Mouse (Mus musculus): ENCODE results near the gene Hk3. TPM values are rescaled to one million over a fixed set of nuclear protein-coding genes. Genes with fewer than 3 reads are reported as not detected.

The Hk3 gene
- 4.6 TPM for total RNA-seq (2023)

GRCm38 (mm10) chr13:55021194-55021779 is at the start of gene Hk3:
TSS of gene Hk3 (minus strand) at chr13:55021385.

Other genes starting within 250 kb of the Hk3 start
- gene Eif4e1b, start 237.4 kb downstream of the Hk3 start, total RNA-seq (2023), result not detected
- gene Tspan17, start 232.0 kb downstream of the Hk3 start, total RNA-seq (2023), result 1.8 TPM
- 2.4 TPM for gene Unc5a, start 72.0 kb downstream of the Hk3 start, total RNA-seq (2023)
- gene Uimc1, start 78.9 kb upstream of the Hk3 start, total RNA-seq (2023), result 87.0 TPM
- gene Zfp346, start 83.9 kb upstream of the Hk3 start, total RNA-seq (2023), result 30.2 TPM
- not detected for gene Gm17617, start 112.2 kb upstream of the Hk3 start, total RNA-seq (2023)
- gene Fgfr4, start 131.3 kb upstream of the Hk3 start, total RNA-seq (2023), result not detected
- gene Nsd1, start 188.4 kb upstream of the Hk3 start, total RNA-seq (2023), result 181 TPM